Mouse (Mus musculus): ENCODE results near the gene Fcgr1. TPM values are rescaled to one million over a fixed set of nuclear protein-coding genes. Genes with fewer than 3 reads are reported as not detected.
A peak's percentile ranks its signal among the peaks of the same experiment; 100 is the strongest.
"Not testable (repeated sequence)": the region's sequence is repeated elsewhere in the genome, so short reads cannot be mapped to it uniquely, and the experiment has no call there.

Fcgr1 gene
- polyA plus RNA-seq, 1 experiment, result 1.7 TPM

DNA sequence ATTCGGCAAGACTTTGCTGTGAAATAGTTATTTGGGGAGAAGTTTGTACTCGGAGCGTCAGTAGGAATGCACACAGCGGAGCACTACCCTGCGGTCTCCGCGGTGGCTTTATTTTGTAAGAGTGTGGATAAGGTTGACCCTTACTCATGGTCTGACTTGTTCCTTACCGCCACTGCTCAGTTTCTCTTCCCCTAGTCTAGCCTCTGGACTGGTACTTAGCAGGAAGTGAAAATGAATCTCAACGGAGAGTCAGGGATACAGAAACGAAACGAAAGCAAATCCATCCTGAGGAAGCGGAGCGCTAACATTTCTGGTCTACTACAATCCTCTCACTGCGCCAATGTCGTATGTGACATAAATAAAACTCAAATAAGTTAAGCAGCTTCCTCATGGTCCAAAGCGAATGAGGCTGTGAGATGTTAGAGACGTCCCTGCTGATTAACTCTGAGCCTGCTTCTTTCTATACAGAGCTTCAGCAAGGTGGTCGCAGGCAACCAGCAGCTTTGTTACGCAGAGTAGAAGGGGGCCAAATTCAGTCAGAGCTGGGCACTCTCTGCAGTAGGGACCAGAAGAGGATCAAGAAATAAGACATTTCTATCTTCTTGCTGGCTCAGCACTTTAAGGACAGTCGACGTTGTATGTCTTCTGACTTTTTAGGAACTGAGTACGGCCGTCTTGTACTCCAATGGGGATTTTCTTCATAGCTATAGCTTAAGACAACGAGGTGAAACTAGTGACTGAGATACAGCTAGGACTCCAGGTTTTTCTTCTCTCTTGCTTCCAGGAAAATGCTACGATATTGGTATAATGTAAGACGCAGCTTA is 7.1 kb upstream of the Fcgr1 start:
- peaks cover 18% of the 10 kb centered on the region for H3K4me1 ChIP-seq
- no peak for TF ChIP-seq GATA1 (IDR thresholded peaks at IDR 0.05; ENCODE audit: borderline replicate concordance, low read length)
- no peak for TF ChIP-seq FLI1 (IDR thresholded peaks at IDR 0.05; ENCODE audit: low read length)

DNA sequence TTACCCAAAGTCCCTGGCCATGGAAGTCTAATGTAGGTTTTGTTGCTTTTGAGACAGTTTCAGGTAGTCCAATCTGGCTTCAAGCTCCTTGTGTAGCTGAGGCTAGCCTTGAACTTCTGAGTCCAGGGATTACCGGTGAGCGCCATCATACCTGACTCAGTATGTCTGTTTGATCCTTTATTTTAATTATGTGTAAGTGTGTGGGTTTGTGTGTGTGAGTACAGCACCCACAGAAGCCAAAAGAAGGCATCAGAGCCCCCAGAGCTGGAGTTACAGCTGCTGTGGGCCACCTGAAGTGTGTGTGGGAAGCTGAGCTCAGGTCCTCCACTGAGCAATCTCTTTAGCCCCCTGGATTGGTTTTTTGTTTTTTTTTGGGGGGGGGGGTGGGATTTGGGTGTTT is 5.8 kb upstream of the Fcgr1 start:
- H3K4me1 ChIP-seq, result peaks cover 15% of the 10 kb centered on the region
- 0 out of 2 replicates have a peak, but pooled peaks cover 4% of the 10 kb centered on the region for H3K9me3 ChIP-seq
- H3K27me3 ChIP-seq (replicated peaks), result peaks cover 37% of the 10 kb centered on the region
- H3K4me3 ChIP-seq (replicated peaks), result no peak overlapping the region
- H3K36me3 ChIP-seq (replicated peaks; ENCODE audit: low read length), result no peaks in the 10 kb centered on the region
- TF ChIP-seq FLI1 (IDR thresholded peaks at IDR 0.05; ENCODE audit: low read length), result no peak

More for the DNA sequence above, 7.1 kb upstream of the Fcgr1 start:
- Histone ChIP-seq H3K27me3 (replicated peaks) (peaks cover 44% of the 10 kb centered on the region), H3K9me3 (0 out of 2 replicates have a peak, but pooled peaks cover 7% of the 10 kb centered on the region), H3K36me3 (replicated peaks; ENCODE audit: low read length) (no peaks in the 10 kb centered on the region), H3K4me3 (replicated peaks) (peak overlapping the region; percentile 86)

DNA sequence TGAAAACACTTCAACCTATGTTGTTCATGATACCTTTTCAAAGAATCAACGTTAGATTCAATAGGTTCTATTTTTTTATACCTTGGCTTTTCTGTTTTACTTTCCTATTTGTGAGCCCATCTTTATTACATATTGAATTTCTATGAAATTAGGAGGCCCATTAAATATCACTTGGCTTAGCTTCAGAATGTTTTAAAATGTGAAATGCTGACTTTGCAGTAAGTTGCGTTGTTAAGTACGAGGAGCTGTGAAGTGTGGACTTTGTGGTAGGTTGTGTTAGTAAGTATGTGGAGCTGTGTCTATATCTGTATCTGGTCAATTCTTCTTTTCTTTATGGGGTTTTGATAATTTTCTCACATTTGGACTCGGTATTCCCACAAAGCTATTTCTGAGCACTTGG is 4.6 kb upstream of the Fcgr1 start:
- no peaks in the 10 kb centered on the region for H3K36me3 ChIP-seq (replicated peaks; ENCODE audit: low read length)
- H3K9me3 ChIP-seq, result no peaks in the 10 kb centered on the region
- TF ChIP-seq FLI1 (IDR thresholded peaks at IDR 0.05; ENCODE audit: low read length), result no peak
- TF ChIP-seq GATA1 (IDR thresholded peaks at IDR 0.05; ENCODE audit: borderline replicate concordance, low read length), result no peak
- H3K4me1 ChIP-seq, result peaks cover 24% of the 10 kb centered on the region
- peaks cover 33% of the 10 kb centered on the region for H3K27me3 ChIP-seq (replicated peaks)
- no peak overlapping the region for H3K4me3 ChIP-seq (replicated peaks)

DNA sequence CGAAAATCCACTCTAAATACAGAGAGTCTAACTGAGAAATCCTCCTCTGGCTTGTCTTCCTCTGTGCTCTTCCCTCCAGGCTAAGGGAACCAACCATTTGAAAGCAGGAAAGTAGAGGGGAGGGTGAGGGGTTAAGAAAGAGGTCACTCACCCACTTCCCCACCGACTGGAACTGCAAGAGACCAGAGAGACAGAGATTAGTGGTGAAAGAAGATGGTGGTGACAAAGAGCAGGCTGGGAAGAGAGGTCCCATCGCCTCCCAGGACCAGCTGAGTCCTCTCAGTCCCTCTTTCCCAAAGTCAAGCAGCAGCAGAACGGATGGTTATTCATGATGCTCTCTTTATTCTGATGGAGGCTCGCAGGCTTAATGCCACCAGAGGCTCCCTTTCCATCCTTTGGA is 401 bp downstream of the Fcgr1 start:
- H3K4me3 ChIP-seq (replicated peaks), result peak overlapping the region; percentile 83
- TF ChIP-seq GATA1 (IDR thresholded peaks at IDR 0.05; ENCODE audit: borderline replicate concordance, low read length) (no peak), FLI1 (IDR thresholded peaks at IDR 0.05; ENCODE audit: low read length) (no peak)
- peaks cover 4% of the 10 kb centered on the region for H3K27me3 ChIP-seq (replicated peaks)
- peaks cover 21% of the 10 kb centered on the region for H3K4me1 ChIP-seq
- H3K36me3 ChIP-seq (replicated peaks; ENCODE audit: low read length), result no peaks in the 10 kb centered on the region
- H3K9me3 ChIP-seq, result no peaks in the 10 kb centered on the region

DNA sequence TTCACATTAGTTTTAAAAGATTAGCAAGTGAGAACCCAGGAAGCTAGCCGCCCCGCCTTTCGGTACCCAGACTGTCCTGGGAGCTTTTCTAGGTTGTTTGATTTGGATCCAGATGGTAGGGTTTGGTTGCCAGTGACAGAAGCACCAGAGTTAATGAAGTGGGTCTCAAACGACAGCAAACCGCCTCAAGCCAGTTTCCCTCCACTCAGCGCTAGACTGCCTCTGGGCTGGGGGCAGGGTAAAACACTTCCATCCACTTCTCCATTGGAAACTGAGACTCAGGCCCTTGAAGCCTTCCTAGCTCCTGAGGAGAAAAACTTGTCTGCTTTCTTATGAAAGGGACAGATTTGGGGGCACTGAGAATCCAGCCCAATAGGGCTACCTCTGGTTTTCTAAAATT is 1.1 kb downstream of the Fcgr1 start:
- Histone ChIP-seq H3K36me3 (replicated peaks; ENCODE audit: low read length) (no peaks in the 10 kb centered on the region), H3K4me1 (peaks cover 21% of the 10 kb centered on the region), H3K9me3 (no peaks in the 10 kb centered on the region), H3K27me3 (replicated peaks) (peaks cover 4% of the 10 kb centered on the region), H3K4me3 (replicated peaks) (no peak overlapping the region)
- no peak for TF ChIP-seq GATA1 (IDR thresholded peaks at IDR 0.05; ENCODE audit: borderline replicate concordance, low read length)

DNA sequence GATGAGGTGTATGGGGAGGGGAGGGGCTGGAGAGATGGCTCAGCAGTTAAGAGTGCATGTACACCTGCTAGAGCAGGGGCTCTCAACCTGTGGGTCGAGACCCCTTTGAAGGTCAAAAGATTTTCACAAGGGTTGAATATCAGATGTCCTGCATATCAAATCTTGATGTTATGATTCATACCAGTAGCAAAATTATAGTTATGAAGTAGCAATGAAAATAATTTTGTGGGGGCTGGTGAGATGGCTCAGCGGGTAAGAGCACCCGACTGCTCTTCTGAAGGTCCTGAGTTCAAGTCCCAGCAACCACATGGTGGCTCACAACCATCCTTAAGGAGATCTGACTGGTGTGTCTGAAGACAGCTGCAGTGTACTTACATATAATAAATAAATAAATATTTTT is 3.0 kb downstream of the Fcgr1 start:
- H3K27me3 ChIP-seq (replicated peaks); H3K36me3 ChIP-seq (replicated peaks; ENCODE audit: low read length); H3K9me3 ChIP-seq; H3K4me3 ChIP-seq (replicated peaks): not testable (repeated sequence)
- H3K4me1 ChIP-seq, result peaks cover 21% of the 10 kb centered on the region

DNA sequence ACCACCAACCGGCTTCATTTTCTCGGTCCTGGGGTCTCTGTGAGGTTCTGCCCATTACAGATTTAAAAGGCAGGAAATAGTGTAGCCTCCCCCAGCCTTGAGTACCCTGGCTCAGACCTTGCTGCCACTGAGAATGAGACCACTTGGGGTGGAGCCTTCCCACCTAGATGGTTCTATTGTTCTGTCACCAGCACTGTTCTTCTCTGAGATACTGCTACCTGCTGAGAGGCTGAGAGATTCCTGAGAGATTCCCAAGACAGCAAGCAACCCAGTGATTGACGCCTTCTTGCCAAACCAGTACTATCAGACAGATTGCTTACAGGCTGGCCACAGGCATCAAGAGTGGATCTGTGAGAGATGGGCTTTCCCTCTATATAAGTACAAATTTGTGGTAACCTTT is 4.6 kb downstream of the Fcgr1 start:
- TF ChIP-seq GATA1 (IDR thresholded peaks at IDR 0.05; ENCODE audit: borderline replicate concordance, low read length) (no peak), FLI1 (IDR thresholded peaks at IDR 0.05; ENCODE audit: low read length) (no peak)
- Histone ChIP-seq H3K9me3 (peaks cover 12% of the 10 kb centered on the region), H3K4me3 (replicated peaks) (no peak overlapping the region), H3K4me1 (peaks cover 21% of the 10 kb centered on the region), H3K36me3 (replicated peaks; ENCODE audit: low read length) (no peaks in the 10 kb centered on the region), H3K27me3 (replicated peaks) (peaks cover 10% of the 10 kb centered on the region)

DNA sequence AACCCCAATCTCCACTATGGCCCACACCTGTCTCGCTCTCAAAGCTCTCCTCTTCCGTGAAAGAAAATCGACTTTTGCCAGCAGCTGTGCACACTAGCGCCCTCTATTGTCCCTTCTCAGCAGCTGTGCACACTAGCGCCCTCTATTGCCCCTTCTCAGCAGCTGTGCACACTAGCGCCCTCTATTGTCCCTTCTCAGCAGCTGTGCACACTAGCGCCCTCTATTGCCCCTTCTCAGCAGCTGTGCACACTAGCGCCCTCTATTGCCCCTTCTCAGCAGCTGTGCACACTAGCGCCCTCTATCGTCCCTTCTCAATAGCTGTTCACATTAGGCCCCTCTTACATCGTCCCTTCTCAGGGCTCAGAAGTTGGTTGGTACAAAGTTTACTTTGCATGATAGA is 6.4 kb downstream of the Fcgr1 start:
- H3K36me3 ChIP-seq (replicated peaks; ENCODE audit: low read length); H3K4me3 ChIP-seq (replicated peaks); H3K4me1 ChIP-seq: not testable (repeated sequence)
- Histone ChIP-seq H3K27me3 (replicated peaks) (peaks cover 23% of the 10 kb centered on the region), H3K9me3 (peaks cover 12% of the 10 kb centered on the region)

DNA sequence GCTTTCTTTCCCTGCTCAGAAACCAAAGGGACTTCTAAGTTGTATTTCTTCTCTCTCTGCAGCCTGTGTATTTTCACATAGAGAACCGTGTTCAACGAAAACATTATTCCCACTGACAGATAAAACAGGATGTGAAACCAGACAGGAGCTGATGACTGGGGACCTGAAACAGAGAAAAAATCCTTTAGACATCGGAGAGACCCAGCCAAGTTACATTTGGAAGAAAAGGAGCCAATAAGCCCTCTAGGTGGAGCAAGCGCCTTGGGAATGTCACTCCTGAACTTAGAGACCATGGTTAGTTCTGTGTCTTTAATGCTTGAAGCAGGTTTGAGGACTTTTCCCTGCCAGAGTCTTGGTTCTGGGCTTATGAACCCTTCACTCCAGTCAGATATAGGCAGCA is 9.3 kb downstream of the Fcgr1 start:
- Histone ChIP-seq H3K4me3 (replicated peaks) (no peak overlapping the region), H3K27me3 (replicated peaks) (peaks cover 35% of the 10 kb centered on the region), H3K4me1 (peaks cover 7% of the 10 kb centered on the region), H3K36me3 (replicated peaks; ENCODE audit: low read length) (no peaks in the 10 kb centered on the region), H3K9me3 (peaks cover 12% of the 10 kb centered on the region)
- TF ChIP-seq FLI1 (IDR thresholded peaks at IDR 0.05; ENCODE audit: low read length), result no peak
- no peak for TF ChIP-seq GATA1 (IDR thresholded peaks at IDR 0.05; ENCODE audit: borderline replicate concordance, low read length)

DNA sequence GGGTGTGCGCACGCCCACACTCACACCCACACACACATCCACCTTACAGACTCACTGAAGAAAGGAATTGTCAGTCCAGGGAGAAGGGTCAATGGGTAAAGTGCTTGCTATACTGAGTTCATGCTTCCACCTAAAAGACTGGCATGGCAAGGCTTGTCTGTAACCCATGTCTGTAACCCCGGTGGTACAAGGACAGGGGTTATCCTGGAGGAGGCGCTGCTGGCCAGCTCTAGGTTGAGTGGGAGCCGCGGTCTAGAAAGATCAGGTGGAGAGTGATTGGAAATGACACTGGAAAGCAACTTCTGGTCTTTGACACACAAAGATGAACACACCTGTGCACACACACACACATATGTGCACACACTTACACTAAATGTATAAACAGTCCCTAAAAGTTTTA is 13.1 kb downstream of the Fcgr1 start:
- TF ChIP-seq FLI1 (IDR thresholded peaks at IDR 0.05; ENCODE audit: low read length) (no peak), GATA1 (IDR thresholded peaks at IDR 0.05; ENCODE audit: borderline replicate concordance, low read length) (no peak)
- Histone ChIP-seq H3K4me1 (peaks cover 33% of the 10 kb centered on the region), H3K36me3 (replicated peaks; ENCODE audit: low read length) (peaks cover 12% of the 10 kb centered on the region), H3K27me3 (replicated peaks) (peaks cover 30% of the 10 kb centered on the region), H3K4me3 (replicated peaks) (no peak overlapping the region), H3K9me3 (peaks cover 7% of the 10 kb centered on the region)
